Mouse (Mus musculus) monocyte, adult 5-6 weeks (primary cell): ENCODE data around the gene Zfp385b. TPM values are rescaled to one million over a fixed set of nuclear protein-coding genes. Genes with fewer than 3 reads are reported as not detected.

ENCODE experiments used
- ATAC-seq: fragments of 153-309, 156-312 bp; replicated peaks from 2 replicates; pipeline ENCODE4 v1.8.0; 2017; ENCODE audit warnings: mild to moderate bottlenecking; ENCODE audit not compliant: low TSS enrichment, insufficient number of reproducible peaks, severe bottlenecking, poor library complexity, low FRiP score
- total RNA-seq: library from RNA; stranded (forward); fragments of 200-1000, 200-491, 200-594 nt; gene quantifications from 3 replicates; pipeline ENCODE4 v1.2.3, GENCODE M21; 2017

The Zfp385b gene
- total RNA-seq, 1 experiment from 2014 or later: not detected

DNA sequence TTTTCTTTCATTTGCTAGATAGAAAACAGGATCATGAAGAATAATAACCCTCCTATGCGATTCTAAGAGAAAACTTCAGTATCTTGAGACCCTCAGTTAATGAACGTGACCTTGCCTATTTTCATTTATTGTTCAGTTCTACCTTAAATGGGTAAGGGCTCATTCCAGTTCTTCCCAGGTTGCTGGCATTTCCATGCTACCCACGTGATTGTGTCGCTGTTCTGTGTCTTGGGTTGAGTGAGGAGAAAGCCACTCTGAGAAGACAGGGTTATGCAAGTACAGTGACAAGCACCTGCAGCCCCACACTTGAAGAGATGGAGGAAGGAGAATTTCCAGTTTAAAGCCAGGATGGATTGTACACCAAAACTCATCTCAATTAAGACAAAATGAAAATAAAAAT is 98.6 kb downstream of the Zfp385b start:
- no peak for ATAC-seq

GRCm38 (mm10) chr2:77716367-77716766 is 103.1 kb downstream of the Zfp385b start:
- ATAC-seq: no peak

- no peak for ATAC-seq
These were observed 105.6 kb downstream of the Zfp385b start for GRCm38 (mm10) chr2:77713886-77714285.

DNA sequence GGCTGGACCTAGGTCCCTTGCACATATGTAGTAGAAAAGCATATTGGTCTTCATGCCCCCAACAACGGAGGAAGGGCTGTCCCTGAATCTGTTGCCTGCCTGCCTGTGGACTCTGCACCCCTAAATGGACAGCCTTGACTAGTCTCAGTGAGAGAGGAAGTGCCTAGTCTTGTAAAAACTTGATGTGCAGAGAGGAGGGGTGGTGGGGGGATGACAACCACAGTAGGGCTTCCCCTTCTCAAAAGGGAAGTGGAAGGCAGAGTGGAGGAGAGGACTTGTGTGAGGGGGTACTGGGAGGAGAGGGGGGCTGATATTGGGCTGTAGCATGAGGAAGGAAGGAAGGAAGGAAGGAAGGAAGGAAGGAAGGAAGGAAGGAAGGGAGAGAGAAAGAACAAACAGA is 107.7 kb downstream of the Zfp385b start:
- ATAC-seq: no peak

- no peak for ATAC-seq
These were observed 110.1 kb downstream of the Zfp385b start for GRCm38 (mm10) chr2:77709206-77709794.

DNA sequence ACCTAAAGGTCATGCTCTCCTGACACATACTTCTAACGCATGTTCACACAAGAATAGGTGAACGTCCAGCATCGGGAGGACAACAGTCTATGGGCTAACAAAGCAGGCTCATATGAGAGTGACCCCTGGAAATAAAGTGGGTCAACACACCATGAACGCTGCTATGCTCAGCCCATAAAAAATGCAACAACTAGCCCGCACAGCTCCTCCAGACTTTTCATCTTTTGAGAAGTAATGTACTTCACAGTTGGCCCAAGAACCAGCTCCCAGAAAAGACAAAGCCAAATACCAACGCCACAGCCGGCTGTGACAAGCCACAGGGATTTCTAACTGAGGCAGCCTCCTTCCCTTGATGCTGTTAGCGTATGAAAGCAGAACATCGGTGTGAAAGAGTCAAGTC is 112.3 kb downstream of the Zfp385b start:
- ATAC-seq: no peak

- ATAC-seq: no peak
These were observed 114.0 kb downstream of the Zfp385b start for GRCm38 (mm10) chr2:77705476-77705875.

- no peak for ATAC-seq
These were observed 116.4 kb downstream of the Zfp385b start for GRCm38 (mm10) chr2:77703080-77703479.

DNA sequence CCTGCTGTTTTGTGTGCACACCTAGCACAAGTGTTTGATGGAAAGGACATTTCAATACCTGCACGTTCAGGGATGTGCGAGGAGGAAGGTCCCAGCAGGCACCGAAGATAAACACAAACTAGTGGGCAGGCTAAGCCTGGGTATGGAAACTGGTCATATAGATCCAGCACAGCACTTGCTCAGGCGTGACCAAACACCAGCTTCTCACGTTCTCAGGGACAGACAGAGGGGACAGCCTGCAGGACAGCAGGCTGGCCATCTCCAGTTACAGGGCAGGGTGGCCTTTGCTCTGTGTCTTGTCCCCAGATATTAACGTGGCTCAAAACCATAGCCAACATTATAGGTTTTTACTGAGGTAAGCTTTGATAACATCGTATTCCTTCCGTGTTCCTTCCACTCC is 128.3 kb downstream of the Zfp385b start:
- no peak for ATAC-seq

DNA sequence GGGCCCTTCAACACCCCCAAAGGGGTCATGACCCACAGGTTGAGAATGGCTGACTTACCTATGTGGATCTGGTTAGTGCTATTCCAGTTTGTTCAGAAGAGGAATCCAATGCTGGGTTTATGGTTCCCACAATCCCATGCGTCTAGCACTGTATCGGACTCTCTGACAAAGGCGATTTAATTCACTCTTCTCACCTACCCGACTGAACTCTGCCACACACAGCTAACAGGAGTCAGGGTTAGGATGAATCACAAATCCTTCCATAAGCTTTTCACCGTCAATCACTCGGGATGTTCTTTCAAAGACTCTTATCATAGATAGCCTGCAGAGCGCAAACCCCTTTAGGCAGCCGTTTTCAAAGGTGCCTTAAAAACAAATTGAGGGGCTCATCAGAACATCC is 129.1 kb downstream of the Zfp385b start:
- ATAC-seq: no peak

- ATAC-seq: no peak
These were observed 130.8 kb downstream of the Zfp385b start for GRCm38 (mm10) chr2:77688651-77689050.

DNA sequence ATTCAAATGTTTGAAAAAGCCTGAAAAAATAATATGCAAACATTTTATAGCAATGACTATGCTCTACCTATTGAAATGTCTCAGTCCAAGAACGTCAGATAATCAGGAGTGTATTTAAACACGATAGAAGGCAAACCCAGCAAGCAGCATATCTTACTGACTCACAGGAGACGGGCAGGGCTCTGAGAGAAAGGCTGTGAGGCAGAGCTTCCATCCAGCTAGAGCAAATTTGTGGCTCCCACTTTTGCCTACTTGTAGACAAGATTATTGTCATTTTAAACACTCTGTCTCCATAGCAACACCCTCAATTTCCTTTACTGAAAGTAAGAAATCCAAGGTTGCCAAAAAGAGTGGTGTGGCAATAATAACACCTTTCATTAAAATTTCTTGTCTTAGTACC is 135.4 kb downstream of the Zfp385b start:
- no peak for ATAC-seq

- ATAC-seq: no peak
These were observed 137.2 kb downstream of the Zfp385b start for GRCm38 (mm10) chr2:77682205-77682604.

DNA sequence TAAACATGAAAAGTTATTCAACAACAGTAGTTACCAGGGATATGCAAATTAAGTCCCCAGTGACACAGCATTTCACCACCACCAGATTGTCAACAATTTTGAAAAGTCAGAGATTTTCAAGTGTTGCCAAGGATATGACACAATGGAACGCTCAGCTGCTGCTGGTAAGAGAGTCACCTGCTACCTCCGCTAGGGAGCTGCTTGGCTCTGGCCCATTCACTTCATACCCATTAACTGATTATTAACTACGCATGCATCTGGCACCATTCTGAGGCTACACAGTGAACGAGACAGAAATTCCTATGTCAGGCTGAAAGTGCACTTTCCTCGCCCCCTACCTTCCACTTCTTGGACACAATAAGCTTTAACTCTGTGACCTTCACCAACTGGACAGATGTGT is 137.7 kb downstream of the Zfp385b start:
- no peak for ATAC-seq

DNA sequence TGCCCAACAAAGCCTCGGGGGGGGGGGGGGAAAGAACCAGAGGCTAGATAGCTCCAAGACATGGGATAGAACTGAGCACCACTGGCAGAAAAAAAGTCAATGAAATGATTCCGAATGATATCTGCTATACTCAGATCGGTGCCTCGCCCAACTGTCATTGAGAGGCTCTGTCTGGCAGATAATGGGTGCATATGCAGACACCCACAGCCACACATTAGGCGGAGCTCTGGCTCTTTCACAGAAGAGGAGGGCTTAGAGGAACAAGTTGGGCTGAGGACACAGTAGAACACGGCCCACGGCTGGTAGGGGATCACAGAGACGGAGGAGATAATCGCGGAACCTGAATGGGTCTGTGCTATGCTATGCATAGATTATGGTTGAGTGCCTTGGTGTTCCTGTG is 145.7 kb downstream of the Zfp385b start:
- no peak for ATAC-seq

DNA sequence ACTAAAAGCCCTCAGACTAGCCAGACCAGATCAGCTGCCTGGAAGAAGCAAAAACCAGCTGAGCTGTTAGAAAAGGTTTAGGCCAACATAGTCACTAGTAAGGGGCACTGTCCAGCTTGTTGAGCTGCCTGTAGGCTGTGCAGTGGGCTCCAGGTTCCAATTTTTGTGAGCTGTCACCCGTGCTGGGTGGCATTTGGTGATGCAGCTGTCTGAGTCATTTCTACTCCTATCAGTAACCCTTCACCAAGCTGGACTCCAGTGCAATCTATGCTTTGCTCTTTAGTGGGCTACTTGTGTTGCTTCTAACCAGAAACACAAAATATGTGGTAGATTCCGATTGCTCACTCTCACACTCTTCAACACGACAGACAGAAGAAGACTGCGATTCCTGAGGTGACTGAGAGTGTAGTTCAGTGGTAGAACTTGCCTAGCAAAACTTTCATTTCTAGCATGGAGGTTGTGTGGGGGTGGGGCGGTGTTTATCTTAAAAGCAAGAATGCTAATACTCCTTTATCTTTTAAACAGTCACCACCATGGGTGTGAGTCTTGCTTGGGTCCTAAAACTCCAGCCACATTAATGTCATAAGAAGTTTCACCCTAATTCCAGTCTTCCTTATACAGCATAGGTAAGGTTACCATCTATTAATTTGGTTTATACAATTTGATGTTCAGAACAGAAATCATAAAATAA is 147.1 kb downstream of the Zfp385b start:
- no peak for ATAC-seq

DNA sequence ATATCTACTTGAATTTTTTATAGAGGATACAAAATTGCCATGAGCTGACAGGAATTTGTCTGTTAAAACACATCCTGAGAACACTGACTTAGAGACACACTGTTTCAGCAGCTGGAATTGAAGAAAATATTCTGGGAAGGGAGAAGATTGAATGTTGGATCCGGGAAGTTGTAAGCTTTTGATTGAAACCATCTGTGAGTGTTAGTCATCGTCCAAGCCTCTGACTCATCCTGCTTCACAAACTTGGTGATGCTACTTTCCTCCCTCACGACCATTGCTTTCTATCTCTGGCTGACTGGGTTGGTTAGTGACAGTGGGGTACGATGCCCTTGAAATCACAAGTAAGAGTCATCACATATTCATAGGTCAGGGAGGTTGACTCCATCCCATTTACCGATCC is 157.3 kb downstream of the Zfp385b start:
- ATAC-seq: no peak

DNA sequence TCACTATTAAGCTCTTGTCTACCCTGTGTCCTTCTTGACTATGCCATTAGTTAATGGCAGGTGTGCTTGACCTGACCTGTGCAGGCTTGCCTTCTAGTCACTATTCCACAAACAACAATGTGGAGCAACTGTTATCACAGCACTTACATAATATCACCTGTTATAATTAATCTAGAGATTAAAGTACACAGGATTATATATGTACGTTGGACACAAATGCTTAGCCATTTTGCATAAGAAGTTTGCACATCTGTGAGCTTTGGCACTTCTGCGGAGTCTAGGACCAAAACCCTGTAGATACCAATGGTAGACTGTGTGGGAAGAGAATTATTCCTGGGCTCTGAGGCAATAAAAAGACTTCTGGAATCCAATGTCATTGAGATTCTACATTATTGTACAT is 165.8 kb downstream of the Zfp385b start:
- no peak for ATAC-seq

- ATAC-seq: no peak
These were observed 177.8 kb downstream of the Zfp385b start for GRCm38 (mm10) chr2:77641521-77642170.

DNA sequence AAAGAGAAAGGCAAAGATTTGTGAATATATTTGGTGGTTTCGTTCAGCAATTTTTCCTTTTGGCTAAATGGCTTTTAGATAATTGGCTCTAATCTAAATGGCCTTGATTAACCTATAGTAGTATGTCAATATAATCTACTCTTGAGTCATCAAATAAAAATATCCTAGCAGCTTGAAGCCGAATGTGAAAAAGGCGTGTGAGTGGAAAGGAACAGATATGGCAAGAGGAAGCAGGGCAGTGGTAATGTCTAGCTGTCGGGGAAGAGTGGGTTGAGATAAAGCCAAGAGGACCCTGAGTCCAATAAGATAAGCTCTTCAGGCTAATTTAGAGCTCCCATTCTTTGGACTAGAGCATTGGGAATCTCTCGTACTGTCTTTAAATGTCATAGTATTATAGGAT is 179.4 kb downstream of the Zfp385b start:
- no peak for ATAC-seq
